Mouse (Mus musculus) testis, adult 2 months (tissue): ENCODE measurements at regions not wholly inside any gene's neighbourhood (a gene's known extent, or its start where the extent isn't known, plus 50 kb on each side); places are given as distances from the start of the nearest gene placed in this dataset.

ENCODE experiments used
- CTCF ChIP-seq: fragments of 200-500 bp; IDR thresholded peaks from 2 replicates; pipeline ENCODE4 v1.5.1; 2012; ENCODE audit warnings: low read depth, mild to moderate bottlenecking, inconsistent platforms, low read length, moderate library complexity; ENCODE audit not compliant: control insufficient read depth, insufficient read depth, insufficient replicate concordance
- POLR2A ChIP-seq: fragments of 200-500 bp; IDR thresholded peaks from 2 replicates; pipeline ENCODE4 v1.6.1; 2012; ENCODE audit warnings: low read depth, mild to moderate bottlenecking, inconsistent platforms, low read length, moderate library complexity; ENCODE audit not compliant: control insufficient read depth

DNA sequence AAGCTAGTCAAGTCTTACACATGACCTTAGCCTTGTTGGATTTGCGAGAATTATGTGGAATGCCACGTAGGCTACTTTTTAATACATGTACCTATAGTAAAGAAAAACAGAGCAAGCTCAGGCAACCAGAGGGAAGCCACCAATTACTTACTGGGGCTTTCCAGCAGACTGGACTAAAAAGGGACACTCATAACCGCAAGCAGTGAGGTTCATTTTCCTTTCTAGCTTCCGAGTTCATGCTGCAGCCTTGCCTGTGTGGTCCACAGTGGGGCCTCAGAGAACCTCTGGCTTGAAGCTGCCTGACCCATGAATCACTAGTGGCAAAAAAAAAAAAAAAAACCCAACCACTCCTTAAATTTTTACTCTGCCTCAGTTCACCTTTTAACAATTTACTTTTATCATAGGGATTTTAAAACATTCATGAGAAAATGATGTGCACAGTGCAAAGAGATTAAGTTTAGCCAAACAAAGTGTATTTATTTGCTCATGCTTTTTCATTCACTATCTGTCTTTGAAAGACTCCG is 188.6 kb upstream of the 1700066M21Rik start:
- TF ChIP-seq CTCF (no peak), POLR2A (no peak)
